Mouse (Mus musculus): ENCODE data around the gene Tgm2.

GRCm38 (mm10) chr2:158076690-158077089 is 69.5 kb downstream of the Tgm2 start:
- no peak for TF ChIP-seq CTCF (IDR thresholded peaks at IDR 0.05; ENCODE audit: borderline replicate concordance, insufficient read depth, low read length)
- no peak for TF ChIP-seq POLR2A (IDR thresholded peaks at IDR 0.05; ENCODE audit: low read depth, low read length)
